Mouse (Mus musculus) heart, adult 2 months (tissue): ENCODE measurements at regions not wholly inside any gene's neighbourhood (a gene's known extent, or its start where the extent isn't known, plus 50 kb on each side); places are given as distances from the start of the nearest gene placed in this dataset.

Experiments
- DNase-seq, 2 experiments: peaks; one replicate each; pipeline ENCODE4 v3.0.0; 2021
- H3K27ac ChIP-seq: fragments of 200-600 bp; 2 replicates; pipeline ENCODE4 v1.8.1; 2022
- H3K27me3 ChIP-seq: fragments of 200-500 bp; 2 replicates; pipeline ENCODE4 v1.6.1; 2012; ENCODE audit warnings: mild to moderate bottlenecking, low read length, inconsistent platforms, mixed read lengths; ENCODE audit not compliant: control insufficient read depth, insufficient read depth
- H3K36me3 ChIP-seq: fragments of 200-500 bp; 2 replicates; pipeline ENCODE4 v1.6.1; 2012; ENCODE audit warnings: low read length, inconsistent platforms; ENCODE audit not compliant: control insufficient read depth, insufficient read depth
- H3K4me1 ChIP-seq: fragments of 200-500 bp; 2 replicates; pipeline ENCODE4 v1.6.1; 2011; ENCODE audit warnings: low read length; ENCODE audit not compliant: control insufficient read depth, insufficient read depth
- H3K4me3 ChIP-seq: fragments of 200-600 bp; 2 replicates; pipeline ENCODE4 v1.8.1; 2022
- H3K79me2 ChIP-seq: fragments of 200-500 bp; replicated peaks from 2 replicates; pipeline ENCODE4 v1.6.1; 2012; ENCODE audit warnings: mild to moderate bottlenecking, inconsistent platforms, low read length, moderate library complexity, mixed read lengths; ENCODE audit not compliant: control insufficient read depth, insufficient read depth
- H3K9ac ChIP-seq: fragments of 200-500 bp; 2 replicates; pipeline ENCODE4 v1.6.1; 2012; ENCODE audit warnings: low read depth, mild to moderate bottlenecking, control low read depth, inconsistent platforms, low read length, mixed read lengths
- CTCF ChIP-seq: fragments of 200-600 bp; IDR thresholded peaks from 2 replicates; pipeline ENCODE4 v1.8.1; 2022; ENCODE audit warnings: antibody characterized with exemption, mild to moderate bottlenecking, moderate library complexity
- EP300 ChIP-seq: fragments of 200-500 bp; IDR thresholded peaks from 2 replicates; pipeline ENCODE4 v1.6.1; 2011; ENCODE audit warnings: low read depth, low read length, control low read depth; ENCODE audit not compliant: insufficient read depth
- POLR2A ChIP-seq: fragments of 200-500 bp; IDR thresholded peaks from 2 replicates; pipeline ENCODE4 v1.6.1; 2011; ENCODE audit warnings: mild to moderate bottlenecking, low read depth, low read length, control low read depth; ENCODE audit not compliant: insufficient read depth
- WGBS: fragments of 180-500 bp; shearing (Covaris S2); methylation state at CpG from one replicate; pipeline ENCODE4 v1.1.7; 2018; 5-methylcytosine and 5-hydroxymethylcytosine counted together
- intact Hi-C: fragments of 180-260 bp; cut with DNase I; formaldehyde crosslinking; loops from one replicate; pipeline ENCODE4 v1.15.1; 2025

DNA sequence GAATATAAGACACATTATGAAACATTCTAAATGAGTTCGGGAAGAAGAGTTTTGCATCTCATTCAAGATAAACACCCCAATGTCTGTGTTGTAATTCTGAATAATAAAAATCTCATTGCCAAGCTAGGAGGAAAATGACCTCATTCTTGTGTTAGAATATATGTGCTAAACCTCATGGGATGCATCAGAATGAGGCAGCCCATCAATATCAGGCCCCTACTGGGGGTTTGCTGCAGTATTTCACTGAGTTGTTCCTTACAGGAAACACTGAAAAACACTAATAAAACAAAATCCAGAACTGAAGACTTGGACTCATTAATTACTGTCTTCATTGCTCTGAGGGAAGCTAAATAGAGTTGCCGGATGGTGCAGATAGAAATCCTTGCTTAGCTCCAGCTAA, 111.6 kb upstream of the Gm11983 start:
- TF ChIP-seq CTCF (no peak), POLR2A (no peak), EP300 (no peak)
- no peak overlapping the region for H3K9ac ChIP-seq
- WGBS, result 72% methylated on average over 2 of the region's 2 CpGs
- no peak overlapping the region for H3K27ac ChIP-seq
- H3K27me3 ChIP-seq, result no peaks in the 10 kb centered on the region
- no peaks in the 10 kb centered on the region for H3K4me1 ChIP-seq
- H3K4me3 ChIP-seq, result no peak overlapping the region
- no peaks in the 10 kb centered on the region for H3K36me3 ChIP-seq
- no peaks in the 10 kb centered on the region for H3K79me2 ChIP-seq
- DNase-seq, result no peak
- intact Hi-C loops, result no loop called here

DNA sequence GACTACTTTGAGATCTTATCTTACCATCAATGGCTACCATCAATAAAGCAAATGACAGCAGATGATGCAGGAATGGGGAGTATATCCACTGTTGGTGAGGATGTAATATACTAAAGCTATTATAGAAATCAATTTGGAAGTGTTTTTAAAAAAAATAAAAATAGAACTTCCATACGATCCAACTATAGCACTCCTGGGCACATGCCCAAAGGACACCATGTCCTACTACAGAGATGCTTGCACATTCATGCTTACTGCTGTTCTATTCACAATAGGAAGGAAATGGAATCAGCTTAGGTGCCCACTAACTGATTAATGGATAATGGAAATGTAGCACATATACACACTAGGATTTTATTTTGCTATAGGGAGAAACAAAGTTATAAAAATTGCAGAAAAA, 96.7 kb upstream of the Gm11983 start:
- 77% methylated on average over 1 of the region's 1 CpGs for WGBS
- Histone ChIP-seq H3K4me1 (no peaks in the 10 kb centered on the region), H3K79me2 (no peaks in the 10 kb centered on the region), H3K36me3 (no peaks in the 10 kb centered on the region), H3K4me3 (no peak overlapping the region), H3K9ac (no peak overlapping the region), H3K27me3 (no peaks in the 10 kb centered on the region), H3K27ac (no peak overlapping the region)
- intact Hi-C loops, result no loop called here
- no peak for TF ChIP-seq CTCF
- no peak for TF ChIP-seq POLR2A
- no peak for TF ChIP-seq EP300
- no peak for DNase-seq

GRCm38 (mm10) chr11:6926036-6926435, 88.6 kb upstream of the Gm11983 start:
- Histone ChIP-seq H3K36me3 (no peaks in the 10 kb centered on the region), H3K79me2 (no peaks in the 10 kb centered on the region), H3K9ac (no peak overlapping the region), H3K27ac (no peak overlapping the region), H3K27me3 (no peaks in the 10 kb centered on the region), H3K4me1 (no peaks in the 10 kb centered on the region), H3K4me3 (no peak overlapping the region)
- DNase-seq, result no peak
- TF ChIP-seq EP300, result no peak
- TF ChIP-seq CTCF, result no peak
- no peak for TF ChIP-seq POLR2A
- intact Hi-C loops, result no loop called here
- 89% methylated on average over 8 of the region's 8 CpGs for WGBS

DNA sequence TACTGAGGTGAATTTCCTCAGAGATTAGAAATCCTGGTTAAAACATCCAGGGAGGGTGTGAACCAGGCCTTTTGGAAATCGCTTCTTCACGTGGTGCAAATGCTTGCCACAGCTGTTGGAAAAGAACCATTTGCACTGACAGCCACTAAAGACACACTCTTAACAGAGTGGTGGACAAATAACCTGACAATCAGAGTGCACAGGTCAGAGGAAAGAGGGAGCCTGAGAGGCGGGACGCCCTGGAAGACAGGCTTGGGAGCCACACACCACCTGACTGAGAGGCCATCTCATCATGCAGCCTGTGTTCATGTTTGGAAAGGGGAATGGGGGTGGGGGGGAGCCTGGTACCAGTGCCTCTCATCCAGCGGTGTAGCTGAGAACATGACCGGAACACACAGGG, 87.0 kb upstream of the Gm11983 start:
- Histone ChIP-seq H3K4me3 (no peak overlapping the region), H3K27ac (no peak overlapping the region), H3K36me3 (no peaks in the 10 kb centered on the region), H3K27me3 (no peaks in the 10 kb centered on the region), H3K79me2 (no peaks in the 10 kb centered on the region), H3K9ac (no peak overlapping the region), H3K4me1 (no peaks in the 10 kb centered on the region)
- 38% methylated on average over 6 of the region's 6 CpGs for WGBS
- TF ChIP-seq EP300, result no peak
- TF ChIP-seq CTCF, result no peak
- TF ChIP-seq POLR2A, result no peak
- no peak for DNase-seq
- intact Hi-C loops, result no loop called here

- WGBS, result 17% methylated on average over 6 of the region's 6 CpGs
- TF ChIP-seq CTCF (no peak), EP300 (no peak), POLR2A (no peak)
- H3K9ac ChIP-seq, result no peak overlapping the region
- no peak for DNase-seq
- H3K79me2 ChIP-seq, result no peaks in the 10 kb centered on the region
- H3K27me3 ChIP-seq, result no peaks in the 10 kb centered on the region
- no peak overlapping the region for H3K4me3 ChIP-seq
- H3K4me1 ChIP-seq, result no peaks in the 10 kb centered on the region
- intact Hi-C loops, result no loop called here
- no peaks in the 10 kb centered on the region for H3K36me3 ChIP-seq
- H3K27ac ChIP-seq, result no peak overlapping the region
These were observed 86.5 kb upstream of the Gm11983 start for GRCm38 (mm10) chr11:6923917-6924316.

DNA sequence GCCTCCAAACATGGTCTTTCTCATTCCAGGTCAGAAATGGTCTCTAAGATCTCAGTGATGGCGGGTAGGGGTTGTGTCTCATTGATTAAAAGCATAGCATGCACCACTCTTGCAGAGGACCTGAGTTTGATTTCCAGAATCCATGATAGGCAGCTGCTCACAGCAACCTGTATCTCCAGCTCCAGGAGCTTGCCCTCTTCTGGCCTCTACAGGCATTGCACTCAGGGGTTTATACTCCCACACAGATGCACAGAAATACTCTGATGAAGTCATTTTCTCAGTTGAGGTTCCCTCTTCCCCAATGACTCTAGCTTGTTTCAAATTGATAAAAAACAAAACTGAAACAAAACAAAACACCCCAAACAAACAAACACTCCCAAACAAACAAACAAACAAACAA, 81.1 kb upstream of the Gm11983 start:
- no peak for DNase-seq
- no peak overlapping the region for H3K4me3 ChIP-seq
- H3K27me3 ChIP-seq, result no peaks in the 10 kb centered on the region
- WGBS, result 88% methylated on average over 1 of the region's 1 CpGs
- H3K79me2 ChIP-seq, result no peaks in the 10 kb centered on the region
- intact Hi-C loops, result no loop called here
- no peak overlapping the region for H3K9ac ChIP-seq
- no peaks in the 10 kb centered on the region for H3K4me1 ChIP-seq
- H3K27ac ChIP-seq, result no peak overlapping the region
- TF ChIP-seq POLR2A (no peak), EP300 (no peak), CTCF (no peak)
- no peaks in the 10 kb centered on the region for H3K36me3 ChIP-seq
